Mouse (Mus musculus): ENCODE data around the gene Tmem123. TPM values are rescaled to one million over a fixed set of nuclear protein-coding genes. Genes with fewer than 3 reads are reported as not detected.

Gene Tmem123
- total RNA-seq (2015): 121 and 124 TPM in 2 replicates
- 106 and 123 TPM in 2 replicates for total RNA-seq (2017)

DNA sequence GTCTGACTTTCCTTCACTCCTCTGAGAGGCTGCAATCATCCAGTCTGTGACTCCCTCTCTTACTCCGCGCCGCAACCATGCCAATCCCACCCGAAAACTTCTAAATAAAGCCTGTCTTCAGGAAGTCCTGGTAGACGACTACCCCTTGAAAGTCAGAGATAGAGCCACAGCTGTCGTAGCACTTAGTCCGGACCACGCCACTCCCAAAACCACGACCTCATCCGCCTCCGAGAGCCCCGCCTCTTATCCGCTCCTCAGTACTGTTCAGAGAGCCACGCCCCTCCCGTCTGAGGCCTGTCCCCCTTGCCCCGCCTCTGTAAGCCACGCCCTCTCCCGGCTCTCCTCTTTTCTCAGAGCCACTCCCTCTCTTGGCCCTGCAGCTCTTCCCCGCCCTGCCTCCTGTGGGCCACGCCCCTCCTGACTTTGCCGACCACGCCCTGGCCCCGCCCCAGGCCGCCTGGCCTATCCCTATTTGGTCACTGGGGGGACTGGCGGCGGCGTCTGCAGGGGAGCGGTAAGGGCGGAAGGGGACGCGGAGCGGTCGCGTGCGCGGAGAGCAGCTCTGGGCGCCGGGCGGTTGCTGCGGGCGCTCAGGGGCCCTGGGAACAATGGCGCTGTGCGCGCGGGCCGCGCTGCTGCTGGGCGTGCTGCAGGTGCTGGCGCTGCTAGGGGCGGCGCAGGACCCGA lies at the start of gene Tmem123:
Gene Tmem123, plus strand, starts transcription at position 428 of the 687 bp plus-strand sequence.
- peak; percentile 87 for ATAC-seq (replicated peaks; ENCODE audit: poor library complexity)

DNA sequence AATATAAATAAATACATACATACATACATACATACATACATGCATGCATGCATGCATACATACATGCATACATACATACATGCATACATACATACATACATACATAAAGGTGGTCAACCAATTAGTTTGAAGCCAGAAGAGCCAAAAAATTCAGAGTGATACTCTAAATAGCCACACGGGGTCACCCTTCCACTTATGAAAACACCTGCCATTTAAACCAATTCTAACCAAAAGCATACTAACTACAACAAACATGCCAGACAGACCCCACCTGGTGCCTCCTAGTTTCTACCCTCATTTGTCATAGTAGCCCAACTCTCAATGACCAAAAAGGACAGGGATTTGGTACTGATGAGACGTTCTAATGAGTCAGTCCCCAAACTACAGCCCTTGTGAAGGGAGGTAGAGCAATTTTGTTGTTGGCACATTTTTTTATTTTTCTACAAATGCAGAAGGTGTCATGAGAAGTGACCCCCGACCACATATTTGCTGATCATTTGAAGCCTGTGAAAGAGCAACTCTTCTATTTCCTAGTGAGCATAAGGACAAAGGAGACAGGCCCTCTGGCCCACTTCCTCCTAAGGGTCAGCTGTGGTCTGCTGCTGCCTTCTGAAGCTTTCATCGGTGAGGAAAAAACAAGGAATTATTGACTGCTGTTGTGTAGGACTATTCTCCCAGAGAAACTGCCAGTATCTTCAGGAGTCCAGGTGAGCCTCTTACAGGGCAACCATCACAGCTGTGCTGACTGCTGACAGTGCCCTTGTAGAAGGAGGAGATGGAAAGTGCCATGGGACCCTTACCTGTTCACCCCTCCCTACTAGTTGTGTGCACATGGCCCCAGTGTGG lies 49.6 kb upstream of the Tmem123 start:
- peak; percentile 94 for ATAC-seq (replicated peaks; ENCODE audit: poor library complexity)

GRCm38 (mm10) chr9:7714908-7715175 lies 49.0 kb upstream of the Tmem123 start:
- ATAC-seq (replicated peaks; ENCODE audit: poor library complexity): no peak

- ATAC-seq (replicated peaks; ENCODE audit: poor library complexity): no peak
Observed at GRCm38 (mm10) chr9:7721543-7721942, 42.3 kb upstream of the Tmem123 start.

GRCm38 (mm10) chr9:7728997-7729396 lies 34.8 kb upstream of the Tmem123 start:
- peak; percentile 70 for ATAC-seq (replicated peaks; ENCODE audit: poor library complexity)

- ATAC-seq (replicated peaks; ENCODE audit: poor library complexity): no peak
Observed at GRCm38 (mm10) chr9:7742696-7743095, 21.1 kb upstream of the Tmem123 start.

- ATAC-seq (replicated peaks; ENCODE audit: poor library complexity): no peak
Observed at GRCm38 (mm10) chr9:7744156-7744555, 19.7 kb upstream of the Tmem123 start.

- ATAC-seq (replicated peaks; ENCODE audit: poor library complexity): no peak
Observed at GRCm38 (mm10) chr9:7748881-7749280, 15.0 kb upstream of the Tmem123 start.

GRCm38 (mm10) chr9:7749537-7749936 lies 14.3 kb upstream of the Tmem123 start:
- ATAC-seq (replicated peaks; ENCODE audit: poor library complexity): peak; percentile 27; the same call in 1 of the 2 replicates

GRCm38 (mm10) chr9:7755889-7756423 lies 7.9 kb upstream of the Tmem123 start:
- peak; percentile 91 for ATAC-seq (replicated peaks; ENCODE audit: poor library complexity)

- ATAC-seq (replicated peaks; ENCODE audit: poor library complexity): no peak
Observed at GRCm38 (mm10) chr9:7761906-7762455, 1.9 kb upstream of the Tmem123 start.

DNA sequence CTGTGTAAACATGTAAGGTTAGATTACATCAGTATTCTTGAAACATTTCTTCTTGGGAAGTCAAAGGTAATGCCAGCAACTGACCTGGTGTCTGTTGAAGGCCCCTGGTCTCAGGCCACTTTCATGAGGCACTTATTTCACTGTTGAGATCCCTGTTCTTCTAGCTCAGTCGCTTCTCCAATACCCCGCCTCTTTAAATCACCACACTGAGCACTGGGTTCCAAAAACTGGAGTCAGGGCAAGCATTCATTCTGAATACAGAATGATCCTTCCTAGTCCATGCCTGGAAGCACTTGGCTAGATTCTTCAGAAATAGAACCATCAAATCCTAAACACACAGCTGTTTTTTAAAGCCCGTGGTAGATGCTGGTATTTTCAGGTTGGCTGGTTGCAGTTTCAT lies 1.1 kb upstream of the Tmem123 start:
- ATAC-seq (replicated peaks; ENCODE audit: poor library complexity): no peak

DNA sequence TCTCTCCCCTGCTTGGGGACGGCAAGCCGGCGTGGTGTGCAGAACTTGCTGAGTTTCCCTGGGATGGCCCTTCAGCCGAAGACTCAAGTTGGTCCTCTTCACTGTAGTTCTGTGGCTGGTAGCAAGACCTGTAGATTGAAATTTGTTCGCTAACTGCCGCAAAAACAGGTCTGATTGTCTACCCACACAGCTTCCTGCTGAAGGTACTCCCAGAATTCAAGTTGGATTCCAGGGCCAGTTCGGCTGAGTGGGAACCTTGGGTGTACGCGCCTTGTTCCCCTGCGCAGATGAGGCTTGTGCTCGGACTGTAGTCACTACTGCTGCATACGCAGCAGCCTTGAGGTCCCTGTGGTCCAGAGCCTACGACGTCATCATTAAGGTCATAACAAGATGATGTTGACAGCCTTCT lies 626 bp downstream of the Tmem123 start:
- ATAC-seq (replicated peaks; ENCODE audit: poor library complexity): peak; percentile 40

DNA sequence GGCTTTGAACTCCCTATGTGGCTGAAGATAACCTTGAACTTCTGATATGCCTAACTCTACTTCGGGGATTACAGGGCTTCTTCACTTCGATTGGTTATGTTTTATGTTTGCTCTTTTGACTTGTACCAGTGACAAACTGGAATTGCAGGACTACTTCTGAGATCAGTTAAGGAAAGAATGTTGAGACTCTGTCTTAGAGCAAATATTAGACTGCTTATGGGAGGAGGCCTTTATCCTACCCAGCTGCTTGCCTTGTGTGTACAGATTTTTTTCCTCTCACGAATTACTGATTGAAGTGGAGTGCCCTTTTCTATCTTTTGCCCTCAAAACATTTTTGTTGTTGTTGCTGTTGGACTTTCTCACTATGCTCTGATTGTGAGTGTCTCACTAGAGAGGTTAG lies 1.4 kb downstream of the Tmem123 start:
- no peak for ATAC-seq (replicated peaks; ENCODE audit: poor library complexity)

DNA sequence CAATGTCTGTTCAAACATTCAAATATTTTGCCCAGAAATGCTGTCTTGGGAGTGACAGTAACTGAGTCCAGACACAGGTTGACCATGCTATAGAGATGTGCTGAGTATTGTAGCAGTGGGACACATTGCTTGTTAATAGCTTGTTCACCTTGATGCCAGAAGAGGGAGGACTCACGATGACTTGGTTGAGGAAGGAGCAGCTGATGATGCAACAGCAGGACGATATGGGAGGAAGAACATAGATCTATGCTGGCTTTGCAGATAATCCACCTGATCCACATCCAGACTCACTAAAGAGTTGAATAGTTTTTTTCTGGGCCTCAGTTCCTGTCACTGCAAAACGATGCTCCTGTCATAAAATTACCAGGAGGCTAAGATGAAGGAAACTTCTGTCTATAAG lies 2.7 kb downstream of the Tmem123 start:
- ATAC-seq (replicated peaks; ENCODE audit: poor library complexity): no peak

GRCm38 (mm10) chr9:7767526-7767925 lies 3.7 kb downstream of the Tmem123 start:
- no peak for ATAC-seq (replicated peaks; ENCODE audit: poor library complexity)

GRCm38 (mm10) chr9:7769081-7769480 lies 5.2 kb downstream of the Tmem123 start:
- no peak for ATAC-seq (replicated peaks; ENCODE audit: poor library complexity)

GRCm38 (mm10) chr9:7769491-7769890 lies 5.7 kb downstream of the Tmem123 start:
- no peak for ATAC-seq (replicated peaks; ENCODE audit: poor library complexity)

- no peak for ATAC-seq (replicated peaks; ENCODE audit: poor library complexity)
Observed at GRCm38 (mm10) chr9:7772361-7772760, 8.5 kb downstream of the Tmem123 start.

GRCm38 (mm10) chr9:7772773-7773454 lies 9.1 kb downstream of the Tmem123 start:
- no peak for ATAC-seq (replicated peaks; ENCODE audit: poor library complexity)

DNA sequence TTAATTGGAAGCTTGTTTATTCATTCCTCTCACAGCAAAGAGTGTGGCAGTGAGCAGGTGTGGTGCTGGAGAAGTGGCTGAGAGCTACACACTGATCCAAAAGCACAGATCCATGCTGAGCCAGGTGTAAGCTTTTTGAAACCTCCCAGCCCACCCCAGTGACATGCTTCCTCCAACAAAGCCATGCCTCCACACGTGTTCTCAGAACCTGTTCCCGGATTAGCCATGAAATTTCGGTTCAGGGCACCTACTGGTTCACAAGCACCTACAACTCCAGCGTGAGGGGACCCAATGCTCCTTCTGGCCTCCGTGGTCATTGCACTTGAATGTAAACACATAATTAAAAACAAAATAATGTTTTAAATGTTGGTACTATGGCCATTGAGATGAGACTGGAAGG lies 9.8 kb downstream of the Tmem123 start:
- no peak for ATAC-seq (replicated peaks; ENCODE audit: poor library complexity)
